Mouse (Mus musculus): Measurements from ENCODE around the gene Sec22c.

The Sec22c gene

DNA sequence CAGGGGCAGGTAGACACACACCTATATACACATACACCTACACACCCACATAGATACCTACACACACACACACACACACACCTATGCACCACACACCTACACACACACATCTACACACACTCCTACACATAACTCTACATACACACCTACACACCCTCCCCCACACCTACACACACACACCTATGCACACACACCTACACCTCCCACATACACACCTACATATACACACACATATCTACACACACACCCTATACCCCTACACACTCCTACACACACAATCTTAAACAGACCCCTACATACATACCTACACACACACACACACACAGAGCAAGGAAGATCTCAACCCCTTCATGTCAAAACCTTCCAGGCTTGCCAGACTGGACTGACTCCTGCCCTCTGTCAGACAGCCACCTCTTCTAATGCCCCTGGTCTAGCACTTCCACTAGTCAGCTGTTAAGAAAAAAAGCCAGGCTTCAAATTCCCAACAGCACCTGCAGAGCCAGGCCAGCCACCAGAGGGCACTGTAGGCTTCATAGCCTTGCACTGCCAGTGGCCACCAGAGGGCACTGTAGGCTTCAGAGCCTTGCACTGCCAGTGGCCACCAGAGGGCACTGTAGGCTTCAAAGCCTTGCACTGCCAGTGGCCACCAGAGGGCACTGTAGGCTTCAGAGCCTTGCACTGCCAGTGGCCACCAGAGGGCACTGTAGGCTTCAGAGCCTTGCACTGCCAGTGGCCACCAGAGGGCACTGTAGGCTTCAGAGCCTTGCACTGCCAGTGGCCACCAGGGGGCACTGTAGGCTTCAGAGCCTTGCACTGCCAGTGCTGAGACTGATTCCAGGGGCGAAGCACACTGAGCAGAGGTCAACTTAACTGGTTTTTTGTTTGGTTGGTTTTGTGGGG lies 7.9 kb downstream of the Sec22c start:
- in situ Hi-C loops (cut with MboI; ENCODE audit: unreplicated experiment in 2 of 2): loop anchor here in 1 of 2 experiments (5.0 to 10.0 kb wide), 2 partner anchors 180 to 287 kb away; no protein-coding TSS in a partner anchor

DNA sequence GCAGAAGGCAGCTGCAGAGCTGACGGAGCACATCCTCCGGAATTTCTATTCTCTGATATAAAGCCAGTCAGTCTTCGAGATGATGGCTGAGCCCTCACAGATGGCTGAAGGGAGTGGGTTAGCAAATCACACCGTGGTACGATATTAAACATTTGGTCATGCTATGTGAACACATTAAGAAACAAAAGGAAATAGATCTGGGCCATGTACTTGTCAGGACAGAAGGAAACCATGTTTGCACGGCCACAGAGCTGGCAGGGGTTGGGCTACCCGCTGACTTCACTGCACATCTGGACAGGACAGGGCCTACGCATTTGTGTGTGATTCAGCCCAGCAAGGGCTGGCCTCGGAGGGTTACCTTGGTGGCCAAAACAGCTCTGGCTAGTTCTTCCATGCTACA lies 8.7 kb downstream of the Sec22c start:
- in situ Hi-C loops (cut with MboI; ENCODE audit: unreplicated experiment in 2 of 2): loop anchor here in 1 of 2 experiments (5.0 to 10.0 kb wide), 2 partner anchors 181 to 288 kb away; no protein-coding TSS in a partner anchor

DNA sequence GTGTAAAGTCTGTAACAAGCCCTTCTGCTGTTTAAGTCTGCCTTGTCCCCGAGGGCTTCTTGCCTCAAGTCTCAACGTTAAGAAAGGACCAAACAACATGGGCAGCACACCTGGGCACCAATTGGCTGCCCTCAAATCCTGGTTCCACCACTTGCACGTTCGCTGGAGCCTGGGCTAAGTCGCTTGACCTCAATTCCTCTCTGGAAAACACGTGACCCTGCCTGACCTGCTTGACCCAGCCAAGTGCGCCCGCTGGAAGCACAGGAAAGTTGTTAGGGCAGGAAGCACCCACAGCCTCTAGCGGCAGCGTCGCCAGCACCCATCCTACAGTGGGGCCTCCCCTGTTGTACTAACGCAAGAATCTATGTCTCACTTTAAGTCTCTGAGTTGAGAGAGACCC lies 10.6 kb downstream of the Sec22c start:
- in situ Hi-C loops (cut with MboI; ENCODE audit: unreplicated experiment in 2 of 2): loop anchor here in 1 of 2 experiments (5.0 to 10.0 kb wide), 2 partner anchors 183 to 290 kb away; no protein-coding TSS in a partner anchor

DNA sequence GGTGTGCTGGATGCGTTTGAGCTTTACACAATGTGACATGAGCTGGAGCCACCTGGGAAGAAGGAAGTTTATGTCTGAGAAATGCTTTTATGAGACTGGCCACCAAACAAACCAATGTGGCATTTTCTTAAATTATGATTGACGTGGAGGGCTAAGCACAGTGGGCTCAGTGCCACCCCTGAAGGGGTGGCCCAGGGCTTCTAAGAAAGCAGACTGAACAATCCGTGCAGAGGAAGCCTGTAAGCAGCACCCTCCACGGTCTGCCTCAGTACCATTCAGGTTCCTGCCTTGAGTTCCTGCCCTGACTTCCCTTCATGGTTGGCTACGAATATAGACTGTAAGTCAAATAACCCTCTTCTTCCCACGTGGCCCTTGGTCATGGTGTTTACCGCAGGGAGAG lies 14.6 kb downstream of the Sec22c start:
- in situ Hi-C loops (cut with MboI; ENCODE audit: unreplicated experiment in 2 of 2): loop anchor here in 1 of 2 experiments (10.0 kb wide), 1 partner anchor 294 kb away; no protein-coding TSS in a partner anchor

DNA sequence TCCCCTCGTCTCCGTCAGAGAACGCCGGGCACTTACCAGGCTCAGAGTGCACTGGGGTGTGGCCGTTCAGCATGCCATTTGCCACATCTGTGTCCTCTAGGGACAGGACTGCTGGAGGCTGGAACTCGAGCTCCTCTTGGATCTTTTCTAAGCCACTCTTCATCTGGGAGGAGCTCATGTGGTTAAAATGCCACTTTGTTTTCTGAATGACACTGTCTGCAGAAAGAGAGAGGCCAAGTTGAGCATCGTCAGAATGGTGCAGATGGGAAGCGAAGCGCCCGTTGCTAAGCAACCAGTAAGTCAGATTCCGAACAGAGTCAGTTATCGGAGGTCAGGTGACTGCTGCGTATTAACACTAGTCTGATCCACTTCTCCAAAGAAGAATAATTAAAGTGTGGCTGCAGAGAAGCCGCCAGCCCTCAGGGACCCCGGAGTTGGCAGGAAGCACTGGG lies 15.1 kb downstream of the Sec22c start:
- in situ Hi-C loops (cut with MboI; ENCODE audit: unreplicated experiment in 2 of 2): loop anchor here in 1 of 2 experiments (10.0 kb wide), 1 partner anchor 295 kb away; no protein-coding TSS in a partner anchor

DNA sequence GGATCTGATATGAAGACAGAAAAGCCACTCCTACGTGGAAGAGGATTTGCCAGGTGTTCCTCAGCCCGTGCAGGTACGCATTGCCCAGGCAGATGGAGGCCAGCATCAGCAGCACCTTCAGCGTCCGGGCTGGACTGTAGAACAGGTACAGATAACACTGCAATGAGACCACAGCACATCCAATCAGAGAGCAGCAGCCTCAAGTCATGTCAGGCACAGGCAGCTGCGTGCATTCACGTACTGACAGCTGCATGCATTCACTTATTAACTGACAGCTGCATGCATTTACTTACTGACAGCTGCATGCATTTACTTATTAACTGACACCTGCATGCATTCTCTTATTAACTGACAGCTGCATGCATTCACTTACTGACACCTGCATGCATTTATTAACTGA lies 20.6 kb downstream of the Sec22c start:
- in situ Hi-C loops (cut with MboI; ENCODE audit: unreplicated experiment in 2 of 2): loop anchor here in 1 of 2 experiments (10.0 kb wide), 1 partner anchor 200 kb away; no protein-coding TSS in a partner anchor

DNA sequence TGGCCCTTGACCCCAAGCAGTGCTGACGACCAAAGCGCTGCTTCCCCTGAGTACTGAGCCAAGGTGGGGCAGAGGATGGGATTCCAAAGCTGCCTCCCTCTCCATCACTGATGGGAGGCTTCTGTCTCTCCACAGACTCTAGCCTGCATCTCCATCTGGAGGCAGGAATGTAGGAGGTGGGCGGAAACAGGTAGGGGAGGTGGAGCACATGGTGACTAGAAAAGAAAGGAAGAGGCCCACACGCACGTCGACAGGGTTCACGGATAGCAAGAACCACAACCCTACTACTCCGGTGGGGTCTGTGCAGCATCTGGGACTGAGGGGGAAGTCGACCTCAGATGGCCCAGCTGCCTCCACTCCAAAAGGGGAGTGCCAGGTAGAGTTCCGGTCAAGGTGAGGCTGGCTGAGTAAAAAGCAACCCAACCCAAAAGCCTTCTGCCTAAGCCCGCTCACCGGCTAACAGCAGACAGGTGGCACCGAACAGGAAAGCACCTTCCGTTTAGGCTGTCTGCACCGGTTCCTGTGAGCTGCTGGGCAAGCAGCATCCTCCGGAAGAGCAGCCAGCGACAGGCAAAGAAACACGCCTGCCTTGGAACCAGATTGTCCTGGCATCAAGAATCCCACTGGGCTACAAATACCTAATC lies 23.1 kb downstream of the Sec22c start:
- in situ Hi-C loops (cut with MboI; ENCODE audit: unreplicated experiment in 2 of 2): loop anchor here in 1 of 2 experiments (10.0 kb wide), 1 partner anchor 197 kb away; no protein-coding TSS in a partner anchor

DNA sequence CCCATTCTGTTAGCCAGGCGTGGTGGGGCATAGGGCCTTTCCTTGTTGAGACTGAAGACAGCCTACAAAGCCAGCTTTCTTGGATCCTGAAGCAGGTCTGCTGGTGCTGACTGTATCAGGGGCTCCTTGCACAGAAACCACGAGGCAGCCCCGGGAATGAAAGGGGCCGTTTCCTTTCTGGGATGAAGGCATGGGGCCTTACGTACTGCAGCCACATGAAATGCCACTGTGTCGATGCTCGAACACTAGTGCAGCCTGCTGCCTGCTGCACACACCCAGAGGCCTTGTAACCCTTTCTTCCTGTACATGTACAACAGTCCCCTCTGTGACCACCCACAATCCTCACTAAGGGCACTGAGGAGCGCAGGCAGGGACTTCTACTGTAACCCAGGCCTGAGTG lies 24.1 kb downstream of the Sec22c start:
- in situ Hi-C loops (cut with MboI; ENCODE audit: unreplicated experiment in 2 of 2): loop anchor here in 1 of 2 experiments (10.0 kb wide), 1 partner anchor 196 kb away; no protein-coding TSS in a partner anchor

DNA sequence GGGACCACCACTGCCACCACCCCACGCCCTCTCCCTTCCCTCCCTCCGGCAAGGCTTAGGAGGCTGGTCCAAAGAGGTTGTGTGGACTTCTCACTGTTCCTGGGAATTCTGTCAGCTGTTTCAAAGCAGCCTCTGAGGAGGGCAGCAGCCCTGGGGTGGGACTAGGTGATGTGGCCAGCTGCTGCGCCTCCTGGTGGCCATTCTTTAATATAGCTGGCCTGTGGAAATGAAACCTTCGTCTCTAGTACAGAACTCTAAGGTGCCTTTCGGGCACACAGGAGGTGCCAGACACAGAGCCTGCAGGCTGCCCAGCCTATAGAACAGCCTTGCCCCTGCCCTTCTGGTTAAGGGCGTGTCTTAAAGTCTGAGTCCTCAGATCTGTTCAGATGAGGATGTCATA lies 25.7 kb downstream of the Sec22c start:
- in situ Hi-C loops (cut with MboI; ENCODE audit: unreplicated experiment in 2 of 2): loop anchor here (10.0 kb wide), 2 partner anchors 305 to 1105 kb away; partner anchors contain the start of gene Rpl14 (in 1 of the 2)

DNA sequence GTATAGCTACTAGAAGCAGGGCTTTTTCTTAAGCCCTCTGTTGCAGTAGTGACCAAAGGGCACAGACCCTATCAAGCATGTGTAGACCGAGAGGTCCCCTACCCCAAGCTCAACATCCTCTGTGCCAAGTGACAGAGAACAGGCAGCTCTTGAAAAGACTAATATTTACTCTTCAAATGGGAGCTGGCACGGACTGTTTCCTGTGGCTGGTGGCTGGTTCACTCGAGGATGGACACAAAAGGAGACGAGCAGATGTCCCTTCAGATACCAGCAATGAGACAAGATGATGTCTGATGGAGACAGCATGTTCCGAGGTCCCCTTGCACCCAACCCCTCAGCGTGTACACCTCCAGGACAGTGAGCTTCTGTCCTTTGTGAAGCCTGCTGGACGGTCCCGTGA lies 27.8 kb downstream of the Sec22c start:
- in situ Hi-C loops (cut with MboI; ENCODE audit: unreplicated experiment in 2 of 2): loop anchor here (10.0 kb wide), 2 partner anchors 303 to 1103 kb away; partner anchors contain the start of gene Rpl14 (in 1 of the 2)

DNA sequence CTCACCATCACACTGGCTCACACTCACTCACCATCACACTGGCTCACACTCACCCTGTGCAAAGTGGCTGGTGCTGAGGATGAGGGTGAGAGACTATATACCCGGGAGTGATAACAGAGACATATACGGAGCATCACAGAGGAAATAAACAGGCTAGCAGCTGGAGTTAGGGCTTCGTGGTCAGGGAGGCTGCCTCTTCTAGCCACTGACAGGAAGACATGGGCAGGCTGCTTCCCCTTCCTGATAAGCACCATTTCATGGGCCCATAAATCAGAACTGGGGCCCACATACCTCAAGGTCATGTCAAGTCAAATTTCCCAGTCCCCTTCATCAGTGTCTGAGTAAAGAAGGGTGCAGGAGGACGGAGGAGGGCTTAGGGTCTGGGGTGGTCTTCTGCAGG lies 28.2 kb downstream of the Sec22c start:
- in situ Hi-C loops (cut with MboI; ENCODE audit: unreplicated experiment in 2 of 2): loop anchor here (10.0 kb wide), 2 partner anchors 302 to 1102 kb away; partner anchors contain the start of gene Rpl14 (in 1 of the 2)

DNA sequence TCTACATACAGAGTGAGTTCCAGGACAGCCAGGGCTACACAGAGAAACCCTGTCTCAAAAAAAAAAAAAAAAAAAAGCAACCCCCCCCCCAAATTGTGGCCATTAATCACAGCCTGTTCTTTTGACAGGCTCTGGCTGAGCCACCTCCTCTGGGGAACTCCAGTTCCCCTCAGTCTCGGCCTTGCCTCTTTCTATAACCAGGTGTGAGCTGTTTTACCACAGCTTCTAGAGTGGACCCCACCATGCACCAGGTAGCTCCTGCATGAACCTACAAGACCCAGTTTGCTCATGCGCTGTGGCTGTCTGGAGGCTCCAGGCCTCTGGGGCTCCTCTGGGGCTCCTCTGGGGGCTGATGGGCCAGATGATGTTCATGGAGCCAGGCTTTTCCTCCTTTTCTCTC lies 29.7 kb downstream of the Sec22c start:
- in situ Hi-C loops (cut with MboI; ENCODE audit: unreplicated experiment in 2 of 2): loop anchor here (10.0 kb wide), 2 partner anchors 301 to 1101 kb away; partner anchors contain the start of gene Rpl14 (in 1 of the 2)

DNA sequence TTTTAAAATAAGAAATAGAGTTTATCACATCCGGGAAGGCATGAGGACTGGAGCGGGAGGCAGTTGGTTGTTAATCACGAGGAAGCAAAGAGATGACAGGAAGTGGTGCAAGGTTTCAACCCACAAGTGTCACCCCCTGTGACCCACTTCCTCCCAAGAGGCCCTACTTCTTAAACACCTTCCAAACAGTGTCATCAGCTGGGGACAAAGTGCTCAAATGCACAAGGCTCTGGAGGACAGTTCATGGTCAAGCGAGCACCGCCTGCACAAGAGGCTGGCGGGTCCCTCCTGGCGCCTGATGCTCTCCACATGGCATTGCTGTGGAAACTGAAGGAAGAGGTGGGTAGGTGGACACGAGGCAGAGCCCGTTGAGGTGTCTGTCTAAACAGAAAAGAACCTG lies 30.3 kb downstream of the Sec22c start:
- in situ Hi-C loops (cut with MboI; ENCODE audit: unreplicated experiment in 2 of 2): loop anchor here (10.0 kb wide), 2 partner anchors 300 to 1100 kb away; partner anchors contain the start of gene Rpl14 (in 1 of the 2)

DNA sequence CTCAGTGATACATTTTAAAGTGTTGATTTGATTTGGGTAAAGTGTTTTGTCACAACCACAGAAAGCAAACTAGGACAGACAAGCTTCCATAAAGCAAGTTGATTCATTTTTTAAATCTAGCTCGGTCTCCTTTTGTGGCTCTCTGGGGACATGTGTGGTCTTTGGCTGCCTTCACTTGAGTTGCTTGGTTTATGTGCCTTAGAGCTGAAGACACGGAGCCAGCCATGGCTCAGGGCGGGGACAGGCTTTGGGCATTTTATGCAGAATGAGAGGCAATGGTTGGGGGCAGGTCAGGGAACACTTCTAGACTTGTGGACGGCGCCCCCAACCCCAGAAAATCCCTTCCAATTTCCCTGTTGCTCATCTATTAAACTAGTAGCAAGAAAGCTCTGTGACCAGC lies 31.6 kb downstream of the Sec22c start:
- in situ Hi-C loops (cut with MboI; ENCODE audit: unreplicated experiment in 2 of 2): loop anchor here (5.0 to 10.0 kb wide), 3 partner anchors 34 to 1099 kb away; partner anchors contain the start of genes Rpl14 (in 1 of the 2) and Sec22c (in 1 of the 2)

DNA sequence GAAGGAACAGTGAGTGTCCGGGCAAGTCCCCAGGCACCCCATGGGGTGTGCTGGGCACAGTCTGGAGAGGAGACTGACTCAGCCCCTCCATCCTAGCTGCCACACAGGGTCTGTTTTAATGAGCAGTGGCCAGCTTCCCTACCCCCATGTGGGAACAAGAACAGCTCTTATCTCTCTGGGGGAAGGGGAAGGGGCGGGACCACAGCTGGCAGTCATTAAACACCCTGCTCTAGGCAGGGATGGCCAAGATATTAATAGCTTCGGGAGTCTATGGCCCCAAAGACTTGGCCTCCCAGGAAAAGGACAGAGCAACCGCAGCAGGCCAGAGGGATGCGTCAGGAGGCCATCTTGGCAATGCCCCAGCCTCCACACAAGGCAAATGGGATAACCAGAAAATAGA lies 33.0 kb downstream of the Sec22c start:
- in situ Hi-C loops (cut with MboI; ENCODE audit: unreplicated experiment in 2 of 2): loop anchor here (5.0 to 10.0 kb wide), 3 partner anchors 35 to 1098 kb away; partner anchors contain the start of genes Rpl14 (in 1 of the 2) and Sec22c (in 1 of the 2)

DNA sequence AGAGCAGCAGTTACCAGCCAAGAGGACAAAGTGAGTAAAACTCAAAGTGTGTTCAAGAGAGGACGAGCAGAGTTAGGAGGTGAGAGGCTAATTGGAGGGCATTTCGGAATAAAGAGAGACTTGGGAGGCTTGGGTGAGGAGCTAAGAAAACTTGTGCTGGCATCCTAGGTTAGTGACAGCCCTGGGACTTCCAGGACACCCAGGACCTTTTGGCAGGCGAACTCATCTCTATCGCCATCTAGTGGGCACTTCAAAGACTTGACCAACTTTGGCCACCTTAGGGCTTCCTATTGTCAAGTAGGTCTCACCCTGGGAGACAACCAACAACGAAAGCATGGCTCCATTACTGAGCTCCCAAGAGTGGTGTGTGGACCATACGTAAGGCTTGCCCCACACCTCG lies 34.0 kb downstream of the Sec22c start:
- in situ Hi-C loops (cut with MboI; ENCODE audit: unreplicated experiment in 2 of 2): loop anchor here (5.0 to 10.0 kb wide), 3 partner anchors 36 to 1096 kb away; partner anchors contain the start of genes Rpl14 (in 1 of the 2) and Sec22c (in 1 of the 2)

DNA sequence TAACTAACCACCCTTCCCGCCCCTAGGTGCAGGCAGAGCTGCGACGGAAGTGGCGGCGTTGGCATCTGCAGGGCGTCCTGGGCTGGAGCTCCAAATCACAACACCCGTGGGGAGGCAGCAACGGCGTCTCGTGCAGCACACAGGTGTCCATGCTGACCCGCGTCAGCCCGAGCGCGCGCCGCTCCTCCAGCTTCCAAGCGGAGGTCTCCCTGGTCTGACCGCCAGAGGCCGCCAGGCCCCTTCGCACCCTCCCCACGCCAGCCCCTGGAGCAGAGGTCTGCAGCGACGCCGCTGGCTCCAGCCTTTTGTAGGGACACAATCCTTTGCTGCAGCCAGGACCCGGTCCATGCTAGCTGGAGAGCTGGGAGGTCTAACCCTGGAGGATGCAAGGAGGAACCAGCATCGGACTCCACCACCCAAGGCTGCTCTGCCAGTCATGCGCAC lies 35.9 kb downstream of the Sec22c start:
- in situ Hi-C loops (cut with MboI; ENCODE audit: unreplicated experiment in 2 of 2): loop anchor here in 1 of 2 experiments (10.0 kb wide), 1 partner anchor 155 kb away; no protein-coding TSS in a partner anchor

DNA sequence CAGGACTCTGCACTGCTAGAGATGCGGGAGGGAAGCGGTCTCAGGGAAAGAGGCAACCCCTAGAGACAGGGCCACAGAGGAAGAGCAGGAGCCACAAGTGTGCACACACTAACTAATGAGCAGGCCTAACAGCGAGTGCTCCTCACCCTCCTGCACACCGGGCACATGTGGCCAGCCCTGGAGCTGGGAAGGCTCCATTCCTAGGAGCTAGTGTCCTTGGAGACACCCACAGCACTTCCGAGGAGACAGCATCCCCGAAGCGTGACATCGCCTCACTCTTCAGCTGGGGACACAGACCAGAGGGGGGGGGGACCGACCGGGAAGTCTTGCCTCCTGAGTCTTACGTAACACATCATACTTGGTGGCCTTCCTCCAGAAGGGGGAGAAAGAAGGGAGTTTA lies 37.5 kb downstream of the Sec22c start:
- in situ Hi-C loops (cut with MboI; ENCODE audit: unreplicated experiment in 2 of 2): loop anchor here in 1 of 2 experiments (10.0 kb wide), 1 partner anchor 157 kb away; no protein-coding TSS in a partner anchor

DNA sequence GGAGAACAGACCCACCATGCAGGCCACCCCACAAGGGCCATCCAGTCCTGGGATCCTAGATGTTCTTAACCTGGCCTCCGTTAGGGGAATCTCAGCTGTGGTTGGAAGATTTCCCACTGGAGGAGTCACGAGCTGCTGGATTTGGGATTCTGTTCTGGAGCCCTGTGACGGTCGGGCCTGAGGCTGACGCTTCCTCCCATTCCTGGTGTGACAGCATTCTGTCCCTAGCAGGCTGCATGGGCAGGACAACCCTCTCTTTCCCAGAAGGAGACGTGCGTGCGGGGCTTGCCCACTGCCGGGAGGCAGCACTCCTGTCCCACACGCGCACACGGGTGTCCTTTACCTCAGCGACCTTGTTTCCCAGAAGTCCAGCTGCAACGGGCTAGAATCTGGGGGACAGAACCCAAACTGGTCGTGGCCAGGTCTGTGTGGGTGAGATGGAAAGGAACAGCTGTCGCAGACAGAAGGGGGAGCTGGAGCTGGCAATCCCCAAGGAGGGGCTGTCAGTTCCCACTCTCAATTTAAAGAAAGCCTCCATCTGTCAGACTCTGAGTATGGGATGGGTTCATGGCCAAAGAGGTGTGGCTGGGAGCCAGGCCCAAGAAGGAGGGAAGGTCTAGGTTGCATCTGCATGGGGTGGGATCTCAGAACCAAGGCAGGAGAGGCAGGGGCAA lies 38.2 kb downstream of the Sec22c start:
- in situ Hi-C loops (cut with MboI; ENCODE audit: unreplicated experiment in 2 of 2): loop anchor here in 1 of 2 experiments (10.0 kb wide), 1 partner anchor 158 kb away; no protein-coding TSS in a partner anchor
